Mouse (Mus musculus) adrenal gland, adult 2 months (tissue): ENCODE data around the gene Gabarapl2. TPM values are rescaled to one million over a fixed set of nuclear protein-coding genes. Genes with fewer than 3 reads are reported as not detected.
A peak's percentile ranks its signal among the peaks of the same experiment; 100 is the strongest.
"Not testable (repeated sequence)": the region's sequence is repeated elsewhere in the genome, so short reads cannot be mapped to it uniquely, and the experiment has no call there.

ENCODE experiments used
- DNase-seq: peaks from one replicate; pipeline ENCODE4 v3.0.0; 2021
- polyA plus RNA-seq: library from polyadenylated mRNA; depleted of rRNA; stranded (reverse); fragments of >200 nt; gene quantifications from 2 replicates; pipeline ENCODE4 v1.2.3, GENCODE M21; 2012
- total RNA-seq, 2 experiments: library from RNA; stranded (reverse); gene quantifications; 2 replicates each; pipeline ENCODE4 v1.2.3; 2021

Gene Gabarapl2
- total and polyA plus RNA-seq, 3 experiments = 15.4 to 166 (median 124) TPM

GRCm38 (mm10) chr8:111934201-111934600 lies 6.3 kb upstream of the Gabarapl2 start:
- DNase-seq = no peak

- no peak for DNase-seq
These were observed 3.3 kb upstream of the Gabarapl2 start for GRCm38 (mm10) chr8:111937184-111937583.

DNA sequence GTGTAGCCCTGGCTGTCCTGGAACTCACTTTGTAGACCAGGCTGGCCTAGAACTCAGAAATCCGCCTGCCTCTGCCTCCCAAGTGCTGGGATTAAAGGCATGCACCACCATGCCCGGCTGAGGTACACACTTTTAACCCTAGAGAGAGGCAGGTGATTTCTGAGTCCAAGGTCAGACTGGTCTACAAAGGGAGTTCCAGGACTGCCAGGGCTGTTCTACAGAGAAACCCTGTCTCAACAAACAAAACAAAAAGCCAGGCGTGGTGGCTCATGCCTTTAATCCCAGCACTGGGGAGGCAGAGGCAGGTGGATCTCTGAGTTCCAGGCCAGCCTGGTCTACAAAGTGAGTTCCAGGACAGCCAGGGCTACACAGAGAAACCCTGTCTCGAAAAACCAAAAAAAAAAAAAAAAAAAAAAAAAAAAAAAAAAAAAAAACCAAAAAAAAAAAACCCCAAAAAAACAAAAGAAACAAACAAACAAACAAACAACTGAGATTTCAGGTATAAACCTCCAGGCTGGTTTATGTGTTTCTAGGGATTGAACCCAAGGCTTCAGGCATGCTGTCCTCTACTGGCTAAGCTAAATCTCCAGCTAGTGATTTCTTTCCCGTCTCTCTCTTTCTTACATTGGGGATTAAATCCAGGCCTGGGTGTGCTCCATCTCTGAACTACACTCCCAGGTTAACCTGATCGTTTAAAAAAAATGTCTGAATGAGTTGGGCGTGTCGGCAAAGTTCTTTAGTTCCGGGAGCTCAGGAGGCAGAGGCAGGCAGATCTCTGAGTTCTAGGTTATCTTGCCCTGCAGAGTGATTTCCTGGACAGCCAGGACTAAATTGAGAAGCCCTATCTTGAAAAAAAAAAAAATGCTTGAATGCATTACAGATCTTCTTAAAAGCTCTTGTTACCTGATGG lies 2.2 kb upstream of the Gabarapl2 start:
- not testable (repeated sequence) for DNase-seq

- DNase-seq = peak; percentile 73
These were observed 874 bp upstream of the Gabarapl2 start for GRCm38 (mm10) chr8:111939516-111940142.

DNA sequence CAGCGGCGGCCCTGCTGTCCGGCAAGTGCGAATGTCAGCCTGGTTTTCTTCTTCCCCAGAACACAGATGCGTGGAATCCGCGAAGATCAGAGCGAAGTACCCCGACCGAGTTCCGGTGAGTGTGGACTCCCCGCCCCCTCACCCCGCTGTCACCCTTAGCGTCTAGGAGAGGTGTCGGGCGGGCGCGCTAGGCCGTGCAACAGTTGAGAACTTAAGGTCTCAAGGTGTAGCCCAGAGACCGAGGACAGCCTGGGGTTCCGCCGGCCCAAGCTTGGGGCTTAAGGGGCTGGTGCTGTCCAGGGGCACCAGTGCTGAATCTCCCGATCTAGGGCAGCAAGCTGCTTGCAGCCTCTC lies 575 bp downstream of the Gabarapl2 start:
- DNase-seq = peak; percentile 52

GRCm38 (mm10) chr8:111943544-111943943 lies 3.0 kb downstream of the Gabarapl2 start:
- DNase-seq = no peak

GRCm38 (mm10) chr8:111947144-111947543 lies 6.6 kb downstream of the Gabarapl2 start:
- DNase-seq = no peak

DNA sequence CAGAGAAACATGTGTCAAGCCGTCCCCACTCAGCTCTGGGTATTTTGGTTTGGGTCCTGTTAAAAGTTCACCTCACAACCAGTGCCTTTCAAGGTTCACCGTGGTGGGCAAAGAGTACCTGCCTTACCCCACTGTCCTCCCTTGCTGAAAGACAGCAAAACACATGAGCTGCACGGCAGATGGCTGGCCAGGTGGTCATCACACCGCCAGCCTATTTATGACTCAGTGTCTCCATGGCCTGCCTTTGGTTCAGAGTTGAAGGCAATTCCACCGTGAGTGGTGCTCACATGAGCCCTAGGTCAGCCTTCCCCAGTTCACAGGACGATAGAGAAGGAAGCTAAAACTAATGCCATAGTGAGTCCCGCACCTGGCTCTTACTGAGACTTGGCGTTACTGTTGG lies 7.5 kb downstream of the Gabarapl2 start:
- no peak for DNase-seq

- DNase-seq = no peak
These were observed 10.3 kb downstream of the Gabarapl2 start for GRCm38 (mm10) chr8:111950846-111951245.

- no peak for DNase-seq
These were observed 10.8 kb downstream of the Gabarapl2 start for GRCm38 (mm10) chr8:111951317-111951716.

DNA sequence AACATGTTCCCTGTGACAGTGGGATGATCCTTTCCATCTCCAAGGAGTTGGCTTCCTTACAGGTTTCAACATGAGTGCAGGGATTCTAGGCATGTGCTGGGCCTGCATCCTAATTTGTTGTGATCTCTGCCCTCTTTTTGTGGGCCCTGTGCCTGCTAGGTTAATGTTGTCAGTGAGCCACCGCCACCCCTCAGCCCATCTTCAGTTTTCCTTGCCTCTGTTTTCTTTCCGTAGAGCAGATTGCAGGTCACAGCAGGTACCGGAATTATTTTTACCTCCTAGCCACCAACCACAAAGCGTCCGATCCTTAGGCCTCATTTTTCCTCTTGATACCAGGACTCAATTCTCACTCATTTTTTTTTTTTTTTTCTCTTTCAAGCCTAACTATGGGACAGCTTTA lies 11.4 kb downstream of the Gabarapl2 start:
- no peak for DNase-seq

DNA sequence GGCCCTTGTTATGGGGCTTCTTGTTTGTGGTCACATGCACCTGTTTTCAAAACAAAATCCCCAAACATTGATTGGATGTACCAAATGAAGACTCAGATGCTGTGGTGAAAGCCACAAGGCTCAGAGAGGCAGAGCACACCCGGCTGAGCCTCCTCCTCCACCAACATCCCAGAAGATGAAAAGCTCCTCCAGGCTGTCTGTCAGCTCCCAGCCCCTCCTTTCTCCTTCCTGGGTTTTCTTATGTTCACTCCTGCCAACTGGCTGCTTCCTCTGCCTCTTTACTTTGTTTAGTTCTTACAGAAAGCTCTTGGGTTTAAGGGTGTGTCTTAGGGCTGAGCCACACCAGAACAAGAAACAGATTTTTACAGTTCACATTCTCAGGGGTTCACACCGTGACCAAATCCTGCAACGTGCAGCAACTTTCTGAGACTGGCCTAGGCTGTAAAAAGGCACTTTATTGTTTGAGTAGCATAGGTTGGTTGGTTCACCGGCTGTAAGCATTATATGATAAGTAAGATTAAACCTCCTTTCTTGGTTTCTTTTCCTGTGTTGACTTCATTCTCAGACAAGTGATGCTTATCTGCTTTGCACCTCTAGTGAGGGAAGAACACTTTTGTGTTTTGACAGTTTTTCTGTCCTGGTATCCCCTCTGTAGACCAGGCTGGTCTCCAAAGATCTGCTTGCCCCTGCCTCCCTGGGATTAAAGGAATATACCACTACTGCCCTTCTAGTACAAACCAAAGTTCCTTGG lies 14.5 kb downstream of the Gabarapl2 start:
- DNase-seq = no peak

DNA sequence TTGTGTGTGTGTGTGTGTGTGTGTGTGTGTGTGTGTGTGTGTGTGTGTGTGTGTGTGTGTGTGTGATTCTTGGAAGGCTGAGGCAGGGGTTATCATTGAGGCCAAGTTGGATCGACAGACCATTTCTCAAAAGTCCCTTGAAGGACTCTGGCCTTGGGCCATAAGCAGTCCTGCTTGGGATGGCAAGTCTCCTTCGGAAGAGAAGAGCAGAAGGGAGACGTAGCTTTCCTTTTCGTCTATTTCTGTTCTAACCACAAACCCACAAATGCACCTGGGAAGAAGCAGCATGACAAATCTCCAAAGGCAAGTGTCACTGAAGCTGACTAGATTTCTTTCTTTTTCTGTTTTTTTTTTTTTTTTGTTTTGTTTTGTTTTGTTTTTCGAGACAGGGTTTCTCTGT lies 15.4 kb downstream of the Gabarapl2 start:
- DNase-seq = no peak

DNA sequence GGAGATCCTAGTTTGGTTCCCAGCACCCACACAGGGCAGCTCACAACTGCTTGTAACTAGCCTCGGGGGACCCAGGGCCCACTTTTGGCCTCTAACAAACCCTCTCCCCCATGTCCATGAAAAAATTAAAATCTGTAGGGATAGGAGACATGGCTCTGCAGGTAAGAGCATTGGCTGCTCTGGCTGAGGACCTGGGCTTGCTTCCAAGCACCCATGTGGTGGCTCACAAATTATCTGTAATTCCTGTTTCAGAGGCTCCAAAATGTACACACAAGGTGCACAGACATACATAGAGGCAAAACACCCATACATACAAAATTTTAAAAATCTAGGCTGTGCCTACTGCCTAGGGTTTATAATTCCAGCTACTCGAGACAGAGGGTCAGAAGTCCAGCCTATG lies 16.7 kb downstream of the Gabarapl2 start:
- no peak for DNase-seq

DNA sequence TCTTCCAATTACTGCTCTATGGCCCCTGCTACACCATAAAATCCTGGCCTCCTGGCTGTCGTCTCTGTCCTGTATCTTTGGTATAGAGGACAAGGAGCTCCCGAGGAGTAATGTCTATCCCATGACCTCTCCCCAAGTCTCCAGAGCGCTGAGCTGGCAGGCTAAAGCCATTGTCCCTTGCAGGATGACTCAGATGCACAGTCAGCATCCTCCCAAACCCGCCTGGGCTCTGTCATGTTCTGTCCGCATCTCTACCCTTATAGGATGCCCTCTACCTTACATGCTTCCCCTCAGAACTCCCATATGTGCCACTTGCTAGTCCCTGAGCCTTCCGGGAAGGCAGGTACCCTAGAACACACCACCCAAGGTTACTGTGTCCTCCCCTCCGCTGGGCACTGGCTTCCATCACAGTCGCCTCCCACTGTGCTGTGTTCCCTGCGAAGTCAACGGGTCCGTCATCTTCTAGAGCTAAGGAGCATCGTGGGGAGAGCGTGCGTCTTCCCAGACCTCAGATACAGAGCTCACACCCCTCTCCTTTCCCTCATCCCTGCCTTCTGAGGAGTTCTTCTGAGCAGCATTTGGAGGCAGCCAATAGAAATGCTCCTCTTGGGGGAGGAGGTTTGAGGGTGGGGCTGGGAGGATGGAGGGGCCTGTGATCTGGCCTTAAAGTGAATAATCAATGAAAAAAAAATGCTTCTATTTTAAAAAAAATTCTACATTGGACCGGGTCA lies 20.3 kb downstream of the Gabarapl2 start:
- DNase-seq = no peak

GRCm38 (mm10) chr8:111961330-111961729 lies 20.8 kb downstream of the Gabarapl2 start:
- DNase-seq = no peak

- no peak for DNase-seq
These were observed 22.1 kb downstream of the Gabarapl2 start for GRCm38 (mm10) chr8:111962589-111962988.

DNA sequence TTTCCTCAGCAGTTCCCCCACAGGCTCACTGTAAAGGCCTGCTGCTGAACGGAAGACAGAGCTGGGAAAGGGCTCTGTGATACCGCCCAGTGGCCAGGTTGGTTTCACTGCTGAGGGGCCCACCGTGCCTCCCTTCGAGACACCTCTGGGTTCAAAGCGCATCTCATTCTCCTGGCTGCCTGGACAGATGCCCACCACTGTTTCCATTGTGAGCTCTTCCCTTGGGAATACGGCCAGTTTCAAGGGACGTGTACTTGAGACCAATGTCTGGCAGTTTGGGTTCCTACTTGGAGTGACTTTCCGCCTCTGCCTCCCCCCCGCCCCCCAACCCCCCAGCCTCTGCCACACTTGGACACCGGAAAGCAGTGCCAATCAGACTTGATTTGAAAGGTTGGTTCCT lies 22.6 kb downstream of the Gabarapl2 start:
- no peak for DNase-seq

- no peak for DNase-seq
These were observed 23.0 kb downstream of the Gabarapl2 start for GRCm38 (mm10) chr8:111963546-111963945.

GRCm38 (mm10) chr8:111964351-111964750 lies 23.8 kb downstream of the Gabarapl2 start:
- DNase-seq = no peak

DNA sequence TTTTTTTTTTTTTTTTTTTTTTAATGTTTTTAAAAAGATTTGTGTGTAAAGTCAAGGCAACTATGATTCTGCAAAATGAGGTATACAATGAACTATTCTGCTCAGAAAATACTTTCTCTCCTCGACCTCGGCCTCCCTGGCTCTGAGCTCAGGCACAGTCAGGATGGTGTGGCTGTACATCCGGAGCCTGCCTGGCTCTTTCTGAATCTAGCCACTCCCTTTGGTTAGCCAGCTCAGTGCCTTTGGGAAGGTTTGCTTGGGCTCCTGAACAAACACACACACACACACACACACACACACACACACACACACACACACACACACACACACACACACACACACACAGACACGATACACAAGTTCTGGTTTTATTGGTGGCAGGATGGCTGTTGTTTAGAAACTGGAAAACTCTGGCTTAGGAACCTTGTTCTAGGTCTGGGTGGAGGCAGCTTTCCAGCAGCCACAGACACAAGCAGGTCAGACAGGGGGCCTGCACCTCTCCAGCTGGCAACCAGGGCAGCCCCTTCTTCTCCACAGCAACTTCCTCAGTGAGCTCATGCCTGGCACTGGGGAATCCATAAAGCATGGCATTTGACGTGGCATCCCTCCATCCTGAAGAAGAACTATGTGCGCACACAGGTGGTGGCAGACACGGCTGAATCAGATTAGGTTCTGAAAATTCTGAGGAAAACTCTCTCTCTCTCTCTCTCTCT lies 24.5 kb downstream of the Gabarapl2 start:
- DNase-seq = peak; percentile 26
